In the genomic region with DNA sequence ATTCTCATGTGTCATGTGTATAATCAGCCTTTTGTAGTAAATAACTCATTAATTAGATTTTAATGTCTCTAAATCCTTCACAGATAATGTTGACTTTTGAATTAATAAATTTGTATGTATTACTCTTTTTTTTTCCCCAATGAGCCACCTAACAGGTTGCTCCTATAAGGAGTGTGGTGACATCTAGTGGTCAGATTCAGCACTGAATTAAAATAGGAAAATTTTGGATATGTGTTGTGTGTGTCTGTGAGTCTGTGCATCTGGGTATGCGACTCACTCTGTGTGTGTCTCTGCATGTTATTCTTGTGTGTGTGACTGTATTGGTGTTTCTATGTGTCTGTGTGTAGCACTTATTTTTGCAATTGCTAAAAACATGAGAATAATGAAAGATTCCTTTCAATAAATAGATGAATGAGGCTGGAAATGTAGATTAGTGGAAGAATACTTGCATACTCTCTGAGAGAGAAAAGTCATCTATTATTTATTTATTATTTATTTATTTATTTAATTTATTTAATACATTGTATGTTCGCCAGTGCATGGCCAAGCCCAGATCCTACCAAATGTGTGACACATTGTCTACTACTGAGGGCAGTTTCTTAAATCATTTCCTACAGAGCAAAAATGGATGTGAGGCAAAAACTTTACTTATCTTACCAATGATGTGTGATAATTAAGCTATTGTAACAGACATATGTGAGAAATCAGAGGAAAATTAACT, we compare ENCODE assay signal across 8 mouse cellular contexts.
A peak's percentile ranks its signal among the peaks of the same experiment; 100 is the strongest.
DNase-seq lines count a peak whose midpoint lies in the region; ATAC-seq and TF ChIP-seq lines count a peak whose summit lies in the region.

No protein-coding gene starts in this region.

- H3K79me2 ChIP-seq in liver, adult 2 months (ENCODE audit: control insufficient read depth, insufficient read depth, low read length): no peaks in the 10 kb centered on the region

- H3K27me3 ChIP-seq in liver, adult 2 months (ENCODE audit: control insufficient read depth, insufficient read depth, low read length): no peaks in the 10 kb centered on the region
- H3K27me3 ChIP-seq in forebrain, embryonic 14.5 days (replicated peaks; ENCODE audit: control insufficient read depth, insufficient read depth, low read length): no peaks in the 10 kb centered on the region
- no peaks in the 10 kb centered on the region for H3K27me3 ChIP-seq in midbrain, embryonic 15.5 days (replicated peaks)

- ATAC-seq in forebrain, embryonic 14.5 days: peak; percentile 77
- peak; percentile 81 for ATAC-seq in midbrain, embryonic 15.5 days (replicated peaks)

- H3K9me3 ChIP-seq in forebrain, embryonic 14.5 days (replicated peaks; ENCODE audit: control insufficient read depth, low read length): no peaks in the 10 kb centered on the region
- no peaks in the 10 kb centered on the region for H3K9me3 ChIP-seq in midbrain, embryonic 15.5 days

- no peak overlapping the region for H3K27ac ChIP-seq in liver, adult 2 months (replicated peaks; ENCODE audit: insufficient read depth, low read depth, low read length)
- no peak overlapping the region for H3K27ac ChIP-seq in forebrain, embryonic 14.5 days (ENCODE audit: low read depth, low read length)
- no peak overlapping the region for H3K27ac ChIP-seq in midbrain, embryonic 15.5 days

- DNase-seq in cerebellum, adult 9-10 months: peak; percentile 43
- DNase-seq in cerebellum, adult 18-20 months: no peak
- peak; percentile 31 for DNase-seq in liver, adult 2 months (ENCODE audit: extremely low read depth, low read depth, low spot score)
- no peak for DNase-seq in liver
- peak; percentile 82 for DNase-seq in forebrain, embryonic 14.5 days (ENCODE audit: low spot score)
- DNase-seq in urinary bladder, postnatal 25 days (ENCODE audit: low spot score): no peak
- no peak for DNase-seq in right cerebral cortex, postnatal 36 days (ENCODE audit: low spot score in 2 of 2)

- H3K9ac ChIP-seq in liver, adult 2 months (ENCODE audit: low read depth, low read length): no peak overlapping the region
- H3K9ac ChIP-seq in forebrain, embryonic 14.5 days (ENCODE audit: low read length): no peak overlapping the region
- H3K9ac ChIP-seq in midbrain, embryonic 15.5 days: no peak overlapping the region

- H3K4me3 ChIP-seq in liver, adult 2 months (ENCODE audit: insufficient read depth, low read depth, low read length): no peak overlapping the region
- no peak overlapping the region for H3K4me3 ChIP-seq in forebrain, embryonic 14.5 days (ENCODE audit: low read depth, low read length)
- H3K4me3 ChIP-seq in midbrain, embryonic 15.5 days: no peak overlapping the region

- no peaks in the 10 kb centered on the region for H3K36me3 ChIP-seq in liver, adult 2 months (ENCODE audit: control insufficient read depth, insufficient read depth, low read length)
- H3K36me3 ChIP-seq in forebrain, embryonic 14.5 days (ENCODE audit: control insufficient read depth, insufficient read depth, low read length): no peaks in the 10 kb centered on the region
- no peaks in the 10 kb centered on the region for H3K36me3 ChIP-seq in midbrain, embryonic 15.5 days (replicated peaks)

- no peak for TF ChIP-seq POLR2A in liver, adult 2 months (IDR thresholded peaks at IDR 0.05; ENCODE audit: extremely low read depth, insufficient read depth, low read length)

- TF ChIP-seq CTCF in liver, adult 2 months (IDR thresholded peaks at IDR 0.05; ENCODE audit: low read depth, low read length): no peak

- no peaks in the 10 kb centered on the region for H3K4me1 ChIP-seq in liver, adult 2 months (ENCODE audit: control insufficient read depth, insufficient read depth, low read length)
- no peaks in the 10 kb centered on the region for H3K4me1 ChIP-seq in forebrain, embryonic 14.5 days (ENCODE audit: control insufficient read depth, insufficient read depth, low read length)
- H3K4me1 ChIP-seq in midbrain, embryonic 15.5 days: no peaks in the 10 kb centered on the region

- H3K4me2 ChIP-seq in forebrain, embryonic 14.5 days (ENCODE audit: low read length): no peak overlapping the region
- no peak overlapping the region for H3K4me2 ChIP-seq in midbrain, embryonic 15.5 days

- WGBS in liver, adult 2 months: 53% methylated on average over 2 of the region's 2 CpGs
- WGBS in forebrain, embryonic 14.5 days: 62% methylated on average over 2 of the region's 2 CpGs
- 73% methylated on average over 2 of the region's 2 CpGs for WGBS in midbrain, embryonic 15.5 days

Comparison
In these comparisons a context has a peak if more than half of its experiments do, and no peak if none do; other contexts are left out.
1. DNase-seq: peak in cerebellum, adult 9-10 months (single experiment), liver, adult 2 months (single experiment) and forebrain, embryonic 14.5 days (single experiment); none in cerebellum, adult 18-20 months (0 of 2), liver (single experiment), urinary bladder, postnatal 25 days (single experiment) and right cerebral cortex, postnatal 36 days (0 of 2).